ENCODE assay signal across 8 mouse cellular contexts in genomic region chr1:156917460-156917859, GRCm38 (mm10). TPM values are rescaled to one million over a fixed set of nuclear protein-coding genes. Genes with fewer than 3 reads are reported as not detected.
DNase-seq lines count a peak whose midpoint lies in the region; TF ChIP-seq lines count a peak whose summit lies in the region.
"Had no signal": no experiment of that assay in that cellular context is flagged by ENCODE, and none has a peak within 500 bp of the region (broad histone marks: within the 10 kb centered on the region; RNA-seq: fewer than 3 reads in every experiment).

No protein-coding gene starts in this region.

- no peak overlapping the region for H3K9ac ChIP-seq in CH12.LX (ENCODE audit: insufficient read depth, low read depth)
- H3K9ac ChIP-seq: heart, embryonic 13.5 days had no signal

- no peak overlapping the region for H3K27ac ChIP-seq in layer of hippocampus, adult 2 months
- no peak overlapping the region for H3K27ac ChIP-seq in CH12.LX (ENCODE audit: insufficient read depth, low read depth)
- H3K27ac ChIP-seq: heart, embryonic 13.5 days had no signal

- no peak for TF ChIP-seq EP300 in CH12.LX (IDR thresholded peaks at IDR 0.05; ENCODE audit: low read length)

- TF ChIP-seq POLR2A in CH12.LX (IDR thresholded peaks at IDR 0.05; ENCODE audit: low read depth, low read length) = no peak

- peaks cover 23 to 90% of the 10 kb centered on the region in 2 experiments for H3K4me1 ChIP-seq in CH12.LX (ENCODE audit: control insufficient read depth in 1 of 2, insufficient read depth in 2 of 2)

- in situ Hi-C loops in CH12.LX (cut with MboI; ENCODE audit: low pct_ligation_motif_present, low pct_unique_long_range_greater_than_20kb, low sequenced_read_pairs) = no loop called here

- TF ChIP-seq RAD21 in CH12.LX (IDR thresholded peaks at IDR 0.05; ENCODE audit: low read depth, low read length) = peak; percentile 89

- dilution Hi-C loops in CH12.LX (cut with MboI; ENCODE audit: extremely low pct_ligation_motif_present, extremely low pct_unique_long_range_greater_than_20kb, low sequenced_read_pairs) = no loop called here

- H3K4me2 ChIP-seq in CH12.LX (ENCODE audit: insufficient read depth, low read depth, poor library complexity, severe bottlenecking) = no peak overlapping the region; the same call in 1 of the 2 replicates
- H3K4me2 ChIP-seq: heart, embryonic 13.5 days had no signal

- H3K36me3 ChIP-seq in CH12.LX (replicated peaks in 1 of 2; ENCODE audit: control insufficient read depth in 1 of 2, insufficient read depth in 1 of 2, low read length in 1 of 2) = peaks cover 0 to 10% of the 10 kb centered on the region in 2 experiments
- H3K36me3 ChIP-seq: heart, embryonic 13.5 days had no signal

- no peaks in the 10 kb centered on the region for H3K9me3 ChIP-seq in CH12.LX (replicated peaks; ENCODE audit: low read length)
- H3K9me3 ChIP-seq: heart, embryonic 13.5 days had no signal

- TF ChIP-seq CTCF in layer of hippocampus, adult 2 months (conservative IDR thresholded peaks at IDR 0.05) = peak; percentile 88
- peak; percentile 33 to 84; a peak in 3 of 4 replicates for TF ChIP-seq CTCF in CH12.LX (conservative IDR thresholded peaks at IDR 0.05 in 1 of 2, IDR thresholded peaks at IDR 0.05 in 1 of 2; ENCODE audit: low read depth in 2 of 2, low read length in 2 of 2)

- DNase-seq in layer of hippocampus, adult 2 months (ENCODE audit: low spot score in 2 of 2) = peak; percentile 49 to 55
- no peak for DNase-seq in layer of hippocampus, adult 9-10 months (ENCODE audit: low spot score)
- DNase-seq in CH12.LX (ENCODE audit: extremely low read depth) (peak; percentile 83), NIH3T3 (ENCODE audit: low read depth) (peak; percentile 85)
- peak; percentile 21 for DNase-seq in fibroblast of lung, adult 2 months (ENCODE audit: low read depth)
- DNase-seq in lung, postnatal 14 days = peak; percentile 54
- DNase-seq in right cerebral cortex, postnatal 14 days = no peak

- no peak overlapping the region for H3K4me3 ChIP-seq in layer of hippocampus, adult 2 months
- H3K4me3 ChIP-seq in CH12.LX (replicated peaks in 1 of 3; ENCODE audit: low read depth in 2 of 3, low read length in 2 of 3, poor library complexity in 1 of 3) = no peak overlapping the region
- H3K4me3 ChIP-seq: heart, embryonic 13.5 days had no signal

- peaks cover 75% of the 10 kb centered on the region for H3K79me2 ChIP-seq in CH12.LX (replicated peaks; ENCODE audit: control insufficient read depth, extremely low read depth, insufficient read depth, poor library complexity, severe bottlenecking)

- H3K27me3 ChIP-seq in CH12.LX (replicated peaks) = no peaks in the 10 kb centered on the region
- H3K27me3 ChIP-seq: heart, embryonic 13.5 days had no signal

TF ChIP-seq in CH12.LX, 34 proteins besides CTCF, POLR2A, EP300 and RAD21:
- no peak for TF ChIP-seq MXI1 (IDR thresholded peaks at IDR 0.05; ENCODE audit: low read depth, low read length)
- TF ChIP-seq POLR2AphosphoS2 (IDR thresholded peaks at IDR 0.05; ENCODE audit: low read depth, low read length) = no peak
- TF ChIP-seq SIN3A (IDR thresholded peaks at IDR 0.05; ENCODE audit: low read length) = 0 out of 2 replicates have a peak, but pooled peaks have one; percentile 30
- no peak for TF ChIP-seq MAZ (IDR thresholded peaks at IDR 0.05; ENCODE audit: low read depth, low read length)
- peak; percentile 57; the same call in 1 of the 2 replicates for TF ChIP-seq MYC (IDR thresholded peaks at IDR 0.05; ENCODE audit: low read depth, low read length)
- TF ChIP-seq BHLHE40 (IDR thresholded peaks at IDR 0.05; ENCODE audit: low read depth, low read length) = no peak
- TF ChIP-seq ZC3H11A (IDR thresholded peaks at IDR 0.05; ENCODE audit: low read depth, low read length) = peak; percentile 57
- peak; percentile 31; the same call in 1 of the 2 replicates for TF ChIP-seq JUND (conservative IDR thresholded peaks at IDR 0.05; ENCODE audit: low read depth, low read length)
- no peak for TF ChIP-seq ZNF384 (IDR thresholded peaks at IDR 0.05; ENCODE audit: low read depth, low read length)
- no peak for TF ChIP-seq PAX5 (IDR thresholded peaks at IDR 0.05; ENCODE audit: low read length)
- TF ChIP-seq ZMIZ1 (IDR thresholded peaks at IDR 0.05; ENCODE audit: low read depth, low read length) = no peak
- peak; percentile 80 for TF ChIP-seq SMC3 (IDR thresholded peaks at IDR 0.05; ENCODE audit: low read depth, low read length)
- no peak for TF ChIP-seq RCOR1 (conservative IDR thresholded peaks at IDR 0.05; ENCODE audit: low read depth, low read length)
TF ChIP-seq in CH12.LX: peak in this region for 5.

RNA-seq across cellular contexts. Expression of gene Ralgps2, which starts 22.0 kb away (rescaled TPM):
- 10 to 100 TPM; 70.9 to 80.5 TPM for total RNA-seq in layer of hippocampus, adult 2 months (2021)
- total RNA-seq in CH12.LX (2012; rRNA removed) (149 and 174 TPM in 2 replicates), CH12.LX (2014; rRNA removed) (65.1 and 71.8 TPM in 2 replicates)
- 133 and 137 TPM in 2 replicates for polyA plus RNA-seq in CH12.LX (2012; ENCODE audit: insufficient read length, low read depth)

Comparison
In these comparisons a context has a peak if more than half of its experiments do, and no peak if none do; other contexts are left out.
1. DNase-seq: peak in layer of hippocampus, adult 2 months (2 of 2), CH12.LX (single experiment), NIH3T3 (single experiment), fibroblast of lung, adult 2 months (single experiment) and lung, postnatal 14 days (single experiment); none in layer of hippocampus, adult 9-10 months (single experiment) and right cerebral cortex, postnatal 14 days (single experiment).